Mouse (Mus musculus): ENCODE measurements around the gene Parp2.
"Not testable (repeated sequence)": the region's sequence is repeated elsewhere in the genome, so short reads cannot be mapped to it uniquely, and the experiment has no call there.

The Parp2 gene

GRCm38 (mm10) chr14:50829878-50830277 lies 22.2 kb downstream of the Parp2 start:
- DNase-seq (ENCODE audit: low spot score in 2 of 2), result no peak

DNA sequence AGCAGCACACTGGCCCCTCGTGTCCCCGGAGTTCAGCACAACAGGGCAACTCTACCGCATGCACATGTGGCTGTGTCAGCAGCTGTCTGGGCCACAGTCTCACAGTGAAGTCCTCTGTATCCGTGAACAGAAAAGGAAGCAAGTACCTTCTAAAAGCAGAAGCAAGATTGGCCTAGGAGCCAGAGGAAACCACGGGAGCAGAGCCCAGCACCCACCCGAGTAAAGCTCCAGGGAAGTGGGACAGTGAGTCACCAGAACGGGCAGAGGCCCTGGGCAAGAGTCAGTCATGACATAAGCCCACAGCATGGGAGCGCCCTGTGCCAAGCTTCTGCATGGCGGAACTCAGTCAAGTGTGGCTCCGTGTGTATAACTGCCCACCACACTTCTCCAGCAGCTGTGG lies 26.3 kb downstream of the Parp2 start:
- no peak for DNase-seq (ENCODE audit: low spot score in 2 of 2)

GRCm38 (mm10) chr14:50834435-50834834 lies 26.8 kb downstream of the Parp2 start:
- DNase-seq (ENCODE audit: low spot score in 2 of 2), result no peak

GRCm38 (mm10) chr14:50837236-50837635 lies 29.6 kb downstream of the Parp2 start:
- no peak for DNase-seq (ENCODE audit: low spot score in 2 of 2)

GRCm38 (mm10) chr14:50855788-50856187 lies 48.1 kb downstream of the Parp2 start:
- no peak for DNase-seq (ENCODE audit: low spot score in 2 of 2)

- no peak for DNase-seq (ENCODE audit: low spot score in 2 of 2)
Measured at GRCm38 (mm10) chr14:50862641-50863040, 55.0 kb downstream of the Parp2 start.

DNA sequence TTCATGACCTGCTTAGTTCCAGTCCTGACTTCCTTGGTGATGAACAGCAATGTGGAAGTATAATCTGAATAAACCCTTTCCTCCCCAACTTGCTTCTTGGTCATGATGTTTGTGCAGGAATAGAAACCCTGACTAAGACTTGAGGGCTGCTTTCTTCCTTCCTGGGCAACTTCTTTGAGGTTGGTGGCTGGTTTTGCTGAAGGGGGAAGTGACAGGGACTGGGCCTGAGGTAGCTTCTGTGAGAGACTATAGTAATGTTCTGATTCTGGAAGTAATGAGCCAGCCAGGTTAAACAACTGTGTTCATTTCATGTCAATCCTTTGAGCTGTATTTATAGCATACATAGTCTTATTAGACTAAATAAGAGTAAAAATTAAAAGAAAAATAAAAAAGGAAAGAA lies 57.4 kb downstream of the Parp2 start:
- DNase-seq (ENCODE audit: low spot score in 2 of 2), result not testable (repeated sequence)

- no peak for DNase-seq (ENCODE audit: low spot score in 2 of 2)
Measured at GRCm38 (mm10) chr14:50866966-50867365, 59.3 kb downstream of the Parp2 start.

DNA sequence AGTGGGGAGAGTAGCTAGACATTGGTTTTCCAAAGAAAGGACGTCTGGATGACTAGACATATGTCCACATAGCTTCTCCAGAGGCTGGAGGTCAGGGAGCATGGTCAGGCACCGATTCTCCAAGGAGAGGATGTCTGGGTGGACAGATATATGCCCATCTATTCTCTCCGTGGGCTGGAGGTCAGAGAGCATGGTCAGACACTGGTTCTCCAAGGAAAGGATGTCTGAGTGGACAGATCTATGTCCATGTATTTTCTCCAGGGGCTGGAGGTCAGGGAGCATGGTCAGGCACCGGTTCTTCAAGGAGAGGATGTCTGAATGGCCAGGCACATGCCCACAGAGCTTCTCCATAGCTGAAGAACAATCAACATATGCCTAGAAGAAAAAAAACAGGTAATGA lies 60.6 kb downstream of the Parp2 start:
- no peak for DNase-seq (ENCODE audit: low spot score in 2 of 2)

- no peak for DNase-seq (ENCODE audit: low spot score in 2 of 2)
Measured at GRCm38 (mm10) chr14:50868656-50869055, 61.0 kb downstream of the Parp2 start.

DNA sequence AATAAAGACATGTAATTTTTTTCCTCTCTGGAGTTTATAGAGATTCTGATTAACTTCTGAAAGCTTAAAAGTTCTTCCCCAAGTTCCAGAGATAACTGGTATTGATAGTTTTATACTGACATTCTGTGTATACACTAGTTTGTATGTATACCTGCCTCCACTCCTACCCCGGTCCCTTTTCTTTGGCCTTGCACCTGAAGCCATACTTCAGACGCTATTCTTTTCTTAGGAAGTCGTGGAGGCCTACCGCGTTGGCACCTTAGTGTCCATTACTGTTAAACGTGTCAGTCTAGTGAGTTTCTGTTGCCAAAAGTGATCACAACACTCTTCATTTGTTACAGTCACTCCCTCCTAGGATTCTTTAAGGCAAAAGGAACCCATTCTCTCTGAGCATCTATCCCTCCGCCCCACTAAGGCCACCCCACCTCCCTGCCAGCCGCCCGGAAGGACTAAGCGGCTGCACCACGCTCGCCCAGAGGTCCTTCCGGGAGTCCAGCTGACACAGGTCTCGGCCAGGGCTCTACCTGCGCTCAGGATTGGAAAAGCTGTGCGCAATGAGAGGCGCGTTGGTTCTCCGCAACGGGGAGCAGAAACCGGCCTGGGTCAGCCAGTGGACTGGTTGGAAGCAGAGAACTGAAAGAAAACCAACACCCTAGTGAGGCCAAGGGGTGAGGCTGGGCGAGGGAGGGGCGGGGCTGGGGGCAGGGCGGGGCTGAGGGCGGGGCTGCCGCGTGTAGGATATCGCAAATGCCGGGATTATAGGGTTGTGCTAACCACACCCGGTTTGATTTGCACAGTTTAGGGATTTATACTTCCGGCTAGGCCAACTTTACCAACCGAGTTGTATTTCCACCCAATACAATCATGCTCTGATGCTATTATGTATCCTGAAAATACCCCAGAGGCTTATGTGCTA lies 62.5 kb downstream of the Parp2 start, which contains the start of gene Tep1:
Gene Tep1, minus strand, starts transcription at position 672 of the 916 bp plus-strand sequence.
- peak; percentile 53 to 55 for DNase-seq (ENCODE audit: low spot score in 2 of 2)

DNA sequence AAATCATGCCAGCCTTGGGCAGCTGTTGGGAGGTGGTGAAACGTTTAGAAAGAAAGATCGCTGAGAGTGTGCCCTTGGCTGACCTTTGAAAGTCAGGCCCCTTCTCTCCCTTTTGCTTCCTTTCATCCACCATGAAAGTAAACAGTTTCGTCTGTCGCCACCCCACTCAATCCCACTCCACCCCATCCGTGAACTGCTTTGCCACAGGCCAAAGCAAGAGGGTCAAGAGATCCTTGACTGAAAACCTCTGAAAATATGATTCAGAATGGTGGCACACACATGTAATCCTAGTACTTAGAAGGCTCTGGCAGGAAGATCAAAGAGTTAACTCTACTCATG lies 63.1 kb downstream of the Parp2 start:
- DNase-seq (ENCODE audit: low spot score in 2 of 2), result peak in 1 of 2 experiments; percentile 8
